Mouse (Mus musculus): ENCODE measurements at regions not wholly inside any gene's neighbourhood (a gene's known extent, or its start where the extent isn't known, plus 50 kb on each side); places are given as distances from the start of the nearest gene placed in this dataset.

GRCm38 (mm10) chr7:37078140-37078539 is 380.2 kb downstream of the Tshz3 start:
- ATAC-seq (replicated peaks; ENCODE audit: poor library complexity, severe bottlenecking) = no peak

GRCm38 (mm10) chr7:37089726-37090125 is 391.8 kb downstream of the Tshz3 start:
- no peak for ATAC-seq (replicated peaks; ENCODE audit: poor library complexity, severe bottlenecking)

DNA sequence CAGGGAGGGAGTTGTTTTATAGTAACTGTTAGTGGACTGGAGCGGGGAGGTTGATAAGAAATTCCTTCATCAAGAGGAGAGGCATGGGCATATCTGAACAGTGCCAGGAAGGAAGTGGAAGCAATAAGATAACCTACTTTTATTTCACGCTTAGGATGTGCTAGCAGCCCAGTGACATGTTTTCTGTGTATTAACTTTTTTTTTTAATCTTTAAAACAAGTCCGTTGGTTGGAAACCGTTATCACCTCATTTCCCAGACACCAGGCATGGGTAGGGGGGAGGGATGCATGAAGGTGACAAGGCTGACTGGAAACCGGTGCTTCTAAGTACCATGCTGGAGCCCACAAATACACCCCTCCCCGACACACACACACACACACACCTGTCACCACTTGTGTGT is 394.7 kb downstream of the Tshz3 start:
- no peak for ATAC-seq (replicated peaks; ENCODE audit: poor library complexity, severe bottlenecking)

GRCm38 (mm10) chr7:37093721-37094120 is 395.8 kb downstream of the Tshz3 start:
- no peak for ATAC-seq (replicated peaks; ENCODE audit: poor library complexity, severe bottlenecking)

DNA sequence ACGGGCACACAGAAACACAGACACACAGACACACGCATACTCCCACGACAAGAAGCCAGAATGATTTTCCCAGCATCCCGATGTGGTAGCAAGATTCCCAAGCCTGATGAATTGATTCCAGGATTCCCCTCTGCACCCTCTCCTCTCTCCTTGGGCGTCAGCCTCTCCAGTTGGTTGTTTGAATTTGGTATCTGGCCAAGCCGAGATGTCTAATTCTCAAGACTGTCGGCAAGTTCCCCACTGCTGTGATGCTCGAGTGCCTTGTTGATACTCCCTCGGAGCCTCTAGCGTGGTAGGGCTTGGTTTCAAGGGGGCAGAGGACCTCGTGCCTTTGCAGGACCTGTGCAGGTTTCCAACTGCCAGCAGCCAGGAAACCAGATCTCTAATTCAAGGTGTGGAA is 397.9 kb downstream of the Tshz3 start:
- ATAC-seq (replicated peaks; ENCODE audit: poor library complexity, severe bottlenecking) = no peak

DNA sequence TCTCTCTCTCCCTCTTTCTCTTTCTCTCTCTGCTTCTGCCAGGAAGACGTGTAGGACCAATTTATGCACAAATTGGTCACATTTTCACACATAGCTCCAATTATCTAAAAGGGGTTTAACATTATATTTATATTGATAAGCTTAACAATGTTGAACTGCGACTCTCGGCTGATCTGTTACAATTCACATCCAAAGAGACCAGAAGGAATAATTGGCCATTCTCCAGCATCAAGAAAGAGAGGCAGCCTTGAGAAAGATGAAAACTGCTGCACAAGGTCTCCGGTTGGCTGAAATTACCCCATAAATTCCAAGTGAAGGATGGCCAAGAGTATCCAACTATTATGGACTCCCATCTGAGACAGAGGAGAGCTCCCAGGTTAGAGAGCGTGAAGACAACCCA is 398.4 kb downstream of the Tshz3 start:
- ATAC-seq (replicated peaks; ENCODE audit: poor library complexity, severe bottlenecking) = no peak

DNA sequence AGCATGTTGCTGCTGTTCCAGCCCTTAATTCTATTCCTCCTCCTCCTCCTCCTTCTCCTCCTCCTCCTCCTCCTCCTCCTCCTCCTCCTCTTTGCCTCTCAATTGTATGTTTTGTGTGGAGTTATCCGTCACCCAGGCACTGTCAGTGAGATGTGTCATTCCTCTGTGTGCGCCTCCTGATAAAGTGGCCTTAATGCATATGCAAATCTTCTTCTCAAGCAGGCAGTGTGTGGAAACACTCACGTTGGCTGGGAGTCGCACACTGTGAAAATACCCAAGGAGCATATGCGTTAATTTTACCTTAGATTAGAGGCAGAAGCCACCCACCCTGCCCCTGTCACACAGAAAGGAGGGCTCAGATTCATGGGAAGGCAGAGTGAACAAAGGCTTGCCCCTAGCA is 401.0 kb downstream of the Tshz3 start:
- ATAC-seq (replicated peaks; ENCODE audit: poor library complexity, severe bottlenecking) = no peak

GRCm38 (mm10) chr7:37104671-37105070 is 406.8 kb downstream of the Tshz3 start:
- ATAC-seq (replicated peaks; ENCODE audit: poor library complexity, severe bottlenecking) = no peak

DNA sequence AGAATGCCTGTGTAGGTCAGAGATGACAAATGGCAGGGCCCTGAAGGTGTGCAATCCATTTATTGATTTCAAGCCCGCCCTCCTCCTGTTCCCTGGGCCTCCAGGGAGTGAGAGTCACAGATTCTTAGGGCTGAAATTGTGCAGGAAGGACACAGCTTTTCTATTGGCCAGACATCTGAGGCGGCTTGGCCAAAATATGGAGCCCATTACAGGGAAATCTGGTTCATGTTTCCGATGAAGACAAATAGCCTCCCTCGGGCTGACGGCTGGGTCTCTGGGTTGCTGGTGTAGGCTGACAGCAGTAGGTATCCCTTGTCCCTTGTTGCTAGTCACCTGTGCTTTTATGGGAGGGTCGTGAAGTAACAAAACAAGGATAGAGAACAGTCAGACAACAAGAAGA is 413.2 kb downstream of the Tshz3 start:
- no peak for ATAC-seq (replicated peaks; ENCODE audit: poor library complexity, severe bottlenecking)

DNA sequence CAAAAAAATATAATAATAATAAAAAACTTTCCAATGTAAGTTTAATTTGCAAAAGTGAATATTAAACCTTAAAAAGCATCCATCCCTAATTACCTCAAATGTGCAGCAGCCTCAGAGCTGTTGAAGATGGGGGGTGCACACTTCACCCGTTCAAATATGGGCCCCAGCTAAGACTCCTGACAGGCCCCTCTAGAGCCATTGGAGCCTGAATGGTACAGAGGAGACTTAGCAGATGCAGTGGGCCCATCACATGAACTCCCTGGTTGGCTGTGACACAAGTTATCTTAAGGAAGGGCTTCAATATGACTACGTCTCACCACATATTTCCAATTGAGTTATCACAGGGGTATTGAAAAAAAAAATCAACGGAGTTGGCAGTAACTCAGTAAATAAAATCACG is 422.9 kb downstream of the Tshz3 start:
- ATAC-seq (replicated peaks; ENCODE audit: poor library complexity, severe bottlenecking) = no peak

GRCm38 (mm10) chr7:37140191-37140590 is 442.3 kb downstream of the Tshz3 start:
- no peak for ATAC-seq (replicated peaks; ENCODE audit: poor library complexity, severe bottlenecking)

DNA sequence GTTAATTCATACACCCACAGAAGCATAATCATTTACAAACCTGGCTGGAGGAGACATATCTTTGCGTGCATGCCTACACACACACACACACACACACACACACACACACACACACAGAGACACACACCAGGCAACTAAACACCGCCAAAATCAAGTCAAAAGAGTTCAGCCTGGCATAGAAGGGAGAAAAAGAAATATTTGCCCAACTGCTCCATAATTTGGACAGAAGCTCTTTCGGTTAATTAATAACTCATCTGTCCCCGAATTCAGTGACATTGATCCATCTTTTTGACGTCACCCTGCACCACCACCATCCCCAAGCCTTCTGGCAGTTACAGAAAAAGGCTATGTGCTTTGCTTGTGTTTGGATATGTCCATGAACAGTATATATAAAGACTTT is 444.9 kb downstream of the Tshz3 start:
- no peak for ATAC-seq (replicated peaks; ENCODE audit: poor library complexity, severe bottlenecking)

GRCm38 (mm10) chr7:37144303-37144702 is 446.4 kb downstream of the Tshz3 start:
- ATAC-seq (replicated peaks; ENCODE audit: poor library complexity, severe bottlenecking) = no peak

DNA sequence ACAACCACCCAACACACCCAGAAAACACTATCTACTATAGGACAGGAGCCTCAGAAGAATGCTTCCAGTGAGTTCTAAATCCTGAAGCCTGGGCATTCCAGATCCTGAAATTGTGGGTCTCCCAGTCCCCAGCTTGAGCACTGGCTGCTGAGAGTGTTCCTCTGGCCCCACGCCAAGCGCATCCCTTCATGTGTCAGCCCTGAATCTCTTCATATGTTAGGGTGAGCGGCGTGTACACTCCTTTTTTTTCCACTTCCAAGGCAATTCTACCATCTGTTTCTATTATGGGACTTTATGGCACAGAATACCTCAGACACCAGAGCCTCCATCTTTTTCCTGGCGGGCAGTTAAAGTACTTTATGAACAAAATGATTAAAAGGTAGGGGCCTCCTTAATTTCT is 451.8 kb downstream of the Tshz3 start:
- no peak for ATAC-seq (replicated peaks; ENCODE audit: poor library complexity, severe bottlenecking)

DNA sequence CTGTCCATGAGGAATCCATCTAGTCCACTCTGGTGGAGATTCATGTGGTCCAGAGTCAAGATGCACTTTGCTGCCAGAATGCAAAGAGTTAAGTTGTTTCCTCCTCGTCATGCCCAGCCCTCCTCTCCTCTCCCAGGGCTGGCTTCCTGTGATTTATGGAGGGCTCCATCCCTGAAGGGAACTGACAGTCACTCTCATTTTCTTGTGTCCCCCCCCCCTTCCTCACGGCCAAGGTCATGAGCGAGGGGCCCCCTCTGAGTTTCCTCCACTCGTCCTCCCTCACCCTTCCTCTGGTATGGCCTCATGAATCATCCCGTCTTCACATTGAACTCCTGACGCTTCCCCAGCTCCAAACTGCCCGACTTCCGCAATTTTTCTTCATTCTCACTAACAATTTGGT is 461.9 kb downstream of the Tshz3 start:
- ATAC-seq (replicated peaks; ENCODE audit: poor library complexity, severe bottlenecking) = no peak

DNA sequence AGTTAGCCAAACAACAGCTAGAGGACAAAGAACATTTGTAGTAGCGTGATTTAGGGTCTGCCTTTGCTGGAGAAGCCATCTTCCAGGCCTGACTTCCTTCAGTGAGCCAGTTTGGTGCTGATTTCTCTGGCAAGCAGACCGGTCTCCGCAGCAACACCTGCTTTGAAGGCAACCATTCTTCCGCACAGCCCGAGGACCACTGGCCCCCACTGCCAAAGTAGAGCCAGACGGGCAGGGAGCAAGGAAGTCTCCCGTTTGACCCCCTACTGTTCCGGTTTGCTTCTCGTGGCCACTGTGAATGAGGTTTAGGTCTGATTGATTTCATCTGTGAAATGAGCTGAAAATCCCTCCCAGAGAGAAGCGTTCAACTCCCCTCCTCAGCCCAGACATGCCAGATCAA is 471.0 kb downstream of the Tshz3 start:
- no peak for ATAC-seq (replicated peaks; ENCODE audit: poor library complexity, severe bottlenecking)

DNA sequence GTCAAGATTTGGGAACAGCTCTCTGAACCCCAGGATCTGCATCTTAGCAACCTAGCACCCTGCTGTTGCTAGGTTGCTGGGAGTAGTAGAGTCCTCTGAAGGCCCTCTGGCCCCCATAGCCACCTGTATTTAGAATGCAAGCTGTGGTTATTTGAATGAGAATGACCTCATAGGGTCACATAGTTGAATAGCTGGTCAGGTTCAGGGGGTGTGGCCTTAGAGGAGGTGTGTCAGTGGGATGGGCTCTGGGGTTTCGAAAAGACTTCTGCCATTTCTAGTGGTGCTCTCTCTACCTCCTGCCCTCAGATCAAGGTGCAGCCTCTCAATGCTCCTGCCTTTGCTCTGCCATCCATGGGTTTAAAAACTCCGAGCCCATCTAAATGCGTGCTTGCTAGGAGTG is 477.8 kb downstream of the Tshz3 start:
- no peak for ATAC-seq (replicated peaks; ENCODE audit: poor library complexity, severe bottlenecking)

DNA sequence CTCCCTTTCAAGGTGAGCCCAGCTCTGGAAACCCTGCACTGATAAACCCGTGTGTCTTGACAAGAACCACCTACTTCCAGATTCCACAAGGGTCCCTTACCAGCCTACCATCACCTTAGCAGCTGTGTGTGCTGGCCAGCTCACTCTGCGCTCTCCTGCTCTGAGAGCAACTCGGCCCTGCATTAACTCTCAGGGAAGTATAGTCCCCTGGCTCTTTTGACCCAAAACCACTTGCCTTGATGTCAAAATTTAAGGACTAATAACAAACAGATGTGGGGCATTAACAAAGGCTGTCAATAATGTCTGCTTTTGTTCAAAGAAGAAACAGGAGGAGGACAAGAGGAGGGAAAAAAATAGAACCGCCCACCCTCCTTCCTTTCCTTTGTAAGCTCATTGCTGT is 480.3 kb downstream of the Tshz3 start:
- ATAC-seq (replicated peaks; ENCODE audit: poor library complexity, severe bottlenecking) = no peak

GRCm38 (mm10) chr7:37179907-37180306 is 482.0 kb downstream of the Tshz3 start:
- no peak for ATAC-seq (replicated peaks; ENCODE audit: poor library complexity, severe bottlenecking)

GRCm38 (mm10) chr7:37180416-37180815 is 482.5 kb downstream of the Tshz3 start:
- ATAC-seq (replicated peaks; ENCODE audit: poor library complexity, severe bottlenecking) = no peak

- no peak for ATAC-seq (replicated peaks; ENCODE audit: poor library complexity, severe bottlenecking)
These were observed 483.2 kb downstream of the Tshz3 start for GRCm38 (mm10) chr7:37181109-37181508.

- ATAC-seq (replicated peaks; ENCODE audit: poor library complexity, severe bottlenecking) = no peak
These were observed 494.6 kb downstream of the Tshz3 start for GRCm38 (mm10) chr7:37192536-37192935.

GRCm38 (mm10) chr7:37204800-37205199 is 506.9 kb downstream of the Tshz3 start:
- no peak for ATAC-seq (replicated peaks; ENCODE audit: poor library complexity, severe bottlenecking)
